Mouse (Mus musculus): Measurements from ENCODE around the gene Frs2. TPM values are rescaled to one million over a fixed set of nuclear protein-coding genes. Genes with fewer than 3 reads are reported as not detected.
A peak's percentile ranks its signal among the peaks of the same experiment; 100 is the strongest.

Frs2 gene
- total and polyA plus RNA-seq, 3 experiments = 16.6 to 105 (median 19.6) TPM

DNA sequence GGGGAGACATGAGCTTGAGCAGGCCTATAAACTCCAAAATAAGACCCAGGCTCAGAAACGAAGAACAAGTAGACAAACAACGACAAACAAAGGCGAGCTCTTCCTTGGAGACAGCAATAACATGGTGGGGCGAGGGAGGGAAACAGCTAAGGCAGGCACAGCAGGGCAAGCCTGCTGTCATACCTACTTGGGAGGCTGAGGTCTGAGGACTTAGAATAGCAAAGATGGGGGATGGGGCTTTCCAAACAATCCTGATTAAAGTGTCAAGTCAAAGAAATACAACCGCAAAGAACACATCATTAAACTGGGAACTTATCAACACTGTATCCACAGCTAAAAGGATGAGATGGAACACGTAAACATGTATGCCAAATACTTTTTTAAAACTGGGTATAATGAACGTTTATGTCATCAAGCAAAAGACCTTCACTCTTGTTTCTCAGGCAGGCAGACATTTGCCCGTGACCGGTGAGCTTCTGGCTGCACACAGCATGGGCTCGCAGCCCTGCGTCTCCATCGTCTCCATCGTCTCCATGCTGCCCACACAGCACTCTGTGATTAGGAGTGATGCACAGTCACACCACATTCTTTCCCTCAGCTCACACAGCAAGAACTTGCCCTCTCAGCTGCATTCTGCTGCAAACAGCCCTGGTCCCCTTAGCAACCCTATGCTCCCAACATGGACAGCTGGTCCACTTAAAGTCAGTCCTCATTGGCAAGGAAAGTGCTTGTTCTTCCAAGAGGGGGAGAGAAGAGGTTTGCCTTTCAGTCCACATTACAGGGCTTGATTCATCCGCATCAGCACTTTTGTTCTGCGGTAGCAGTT is 53.6 kb downstream of the Frs2 start:
- DNase-seq (ENCODE audit: low spot score) (no peak), ATAC-seq (ENCODE audit: extremely low read depth, insufficient number of reproducible peaks, low FRiP score, poor library complexity, severe bottlenecking) (no peak)
- Histone ChIP-seq H3K4me1 (ENCODE audit: insufficient read depth, low read depth, low read length) (peaks cover 64% of the 10 kb centered on the region), H3K27me3 (ENCODE audit: insufficient read depth, low read length) (no peaks in the 10 kb centered on the region), H3K4me3 (ENCODE audit: low read depth, low read length) (no peak overlapping the region), H3K36me3 (replicated peaks) (peaks cover 66% of the 10 kb centered on the region), H3K9me3 (replicated peaks) (no peaks in the 10 kb centered on the region)
- TF ChIP-seq CTCF (IDR thresholded peaks at IDR 0.05; ENCODE audit: low read depth, low read length) (no peak), GATA2 (IDR thresholded peaks at IDR 0.05; ENCODE audit: borderline replicate concordance, low read depth, low read length) (no peak), TAL1 (conservative IDR thresholded peaks at IDR 0.05; ENCODE audit: low read depth, low read length) (no peak), POLR2AphosphoS5 (IDR thresholded peaks at IDR 0.05; ENCODE audit: insufficient replicate concordance, low read depth, low read length) (no peak), GATA1 (IDR thresholded peaks at IDR 0.05; ENCODE audit: borderline replicate concordance, low read length) (no peak)

GRCm38 (mm10) chr10:117089628-117090027 is 58.7 kb downstream of the Frs2 start:
- DNase-seq (ENCODE audit: low spot score) (no peak), ATAC-seq (ENCODE audit: extremely low read depth, insufficient number of reproducible peaks, low FRiP score, poor library complexity, severe bottlenecking) (no peak)
- TF ChIP-seq TAL1 (conservative IDR thresholded peaks at IDR 0.05; ENCODE audit: low read depth, low read length) (no peak), POLR2AphosphoS5 (IDR thresholded peaks at IDR 0.05; ENCODE audit: insufficient replicate concordance, low read depth, low read length) (no peak), CTCF (IDR thresholded peaks at IDR 0.05; ENCODE audit: low read depth, low read length) (no peak)
- H3K4me3 ChIP-seq (ENCODE audit: low read depth, low read length) = no peak overlapping the region
- H3K9me3 ChIP-seq (replicated peaks) = no peaks in the 10 kb centered on the region
- no peaks in the 10 kb centered on the region for H3K27me3 ChIP-seq (ENCODE audit: insufficient read depth, low read length)
- H3K4me1 ChIP-seq (ENCODE audit: insufficient read depth, low read depth, low read length) = peaks cover 37% of the 10 kb centered on the region
- H3K36me3 ChIP-seq (replicated peaks) = peaks cover 77% of the 10 kb centered on the region

- Histone ChIP-seq H3K4me1 (ENCODE audit: insufficient read depth, low read depth, low read length) (peaks cover 14% of the 10 kb centered on the region; the same call in 1 of the 2 replicates), H3K36me3 (replicated peaks) (peaks cover 83% of the 10 kb centered on the region), H3K27me3 (ENCODE audit: insufficient read depth, low read length) (no peaks in the 10 kb centered on the region), H3K9me3 (replicated peaks) (no peaks in the 10 kb centered on the region), H3K4me3 (ENCODE audit: low read depth, low read length) (no peak overlapping the region)
- DNase-seq (ENCODE audit: low spot score) = no peak
- TF ChIP-seq TAL1 (conservative IDR thresholded peaks at IDR 0.05; ENCODE audit: low read depth, low read length) (no peak), GATA2 (IDR thresholded peaks at IDR 0.05; ENCODE audit: borderline replicate concordance, low read depth, low read length) (no peak), POLR2AphosphoS5 (IDR thresholded peaks at IDR 0.05; ENCODE audit: insufficient replicate concordance, low read depth, low read length) (no peak), CTCF (IDR thresholded peaks at IDR 0.05; ENCODE audit: low read depth, low read length) (no peak), GATA1 (IDR thresholded peaks at IDR 0.05; ENCODE audit: borderline replicate concordance, low read length) (no peak)
- ATAC-seq (ENCODE audit: extremely low read depth, insufficient number of reproducible peaks, low FRiP score, poor library complexity, severe bottlenecking) = no peak
These were observed 66.4 kb downstream of the Frs2 start for GRCm38 (mm10) chr10:117081914-117082359.

DNA sequence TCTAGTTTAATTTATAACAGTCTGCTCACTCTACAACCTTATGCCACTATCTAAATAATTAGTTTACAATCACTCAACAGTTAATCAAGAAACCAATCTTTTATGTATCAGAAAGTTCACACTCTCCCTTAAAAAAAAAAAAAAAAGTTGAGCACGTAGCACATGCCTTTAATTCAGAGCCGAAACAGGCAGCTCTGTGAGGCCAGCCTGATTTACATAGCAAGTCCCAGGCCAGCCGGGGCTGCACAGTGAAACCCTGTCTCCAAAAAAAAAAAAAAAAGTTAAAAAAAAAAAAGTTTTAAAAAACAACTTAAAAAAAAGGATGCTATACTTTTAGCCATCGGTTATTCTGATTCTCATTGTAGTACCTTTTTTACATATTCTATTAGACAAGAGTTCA is 67.0 kb downstream of the Frs2 start:
- DNase-seq (ENCODE audit: low spot score) (no peak), ATAC-seq (ENCODE audit: extremely low read depth, insufficient number of reproducible peaks, low FRiP score, poor library complexity, severe bottlenecking) (no peak)
- TF ChIP-seq GATA1 (IDR thresholded peaks at IDR 0.05; ENCODE audit: borderline replicate concordance, low read length) = no peak
- no peak for TF ChIP-seq GATA2 (IDR thresholded peaks at IDR 0.05; ENCODE audit: borderline replicate concordance, low read depth, low read length)
- no peak for TF ChIP-seq POLR2AphosphoS5 (IDR thresholded peaks at IDR 0.05; ENCODE audit: insufficient replicate concordance, low read depth, low read length)
- TF ChIP-seq TAL1 (conservative IDR thresholded peaks at IDR 0.05; ENCODE audit: low read depth, low read length) = no peak
- TF ChIP-seq CTCF (IDR thresholded peaks at IDR 0.05; ENCODE audit: low read depth, low read length) = no peak
- Histone ChIP-seq H3K9me3 (replicated peaks) (no peaks in the 10 kb centered on the region), H3K4me1 (ENCODE audit: insufficient read depth, low read depth, low read length) (peaks cover 14% of the 10 kb centered on the region; the same call in 1 of the 2 replicates), H3K36me3 (replicated peaks) (peaks cover 86% of the 10 kb centered on the region), H3K27me3 (ENCODE audit: insufficient read depth, low read length) (no peaks in the 10 kb centered on the region), H3K4me3 (ENCODE audit: low read depth, low read length) (no peak overlapping the region)

DNA sequence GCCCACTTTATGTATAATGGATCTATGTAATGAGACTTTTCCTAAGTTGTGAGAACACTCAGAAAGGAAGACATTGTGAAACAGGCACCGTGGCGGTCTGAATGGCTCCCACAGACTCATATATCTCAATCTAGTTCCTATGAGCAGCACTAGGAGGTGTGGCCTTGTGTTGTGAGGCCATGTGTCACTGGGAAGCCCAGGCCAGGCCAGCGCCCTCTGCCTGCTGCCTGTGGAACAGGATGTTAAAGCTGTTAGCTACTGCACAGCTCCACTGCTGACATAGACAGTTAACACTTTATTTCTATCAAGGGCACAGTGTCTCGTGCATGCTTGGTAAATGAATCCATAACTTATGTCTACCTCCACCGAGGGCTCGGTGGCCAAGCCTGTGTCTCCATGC is 70.0 kb downstream of the Frs2 start:
- no peak overlapping the region for H3K4me3 ChIP-seq (ENCODE audit: low read depth, low read length)
- H3K36me3 ChIP-seq (replicated peaks) = peaks cover 83% of the 10 kb centered on the region
- no peaks in the 10 kb centered on the region for H3K27me3 ChIP-seq (ENCODE audit: insufficient read depth, low read length)
- no peak for DNase-seq (ENCODE audit: low spot score)
- peaks cover 13% of the 10 kb centered on the region for H3K4me1 ChIP-seq (ENCODE audit: insufficient read depth, low read depth, low read length)
- TF ChIP-seq POLR2AphosphoS5 (IDR thresholded peaks at IDR 0.05; ENCODE audit: insufficient replicate concordance, low read depth, low read length) (no peak), TAL1 (conservative IDR thresholded peaks at IDR 0.05; ENCODE audit: low read depth, low read length) (no peak), GATA1 (IDR thresholded peaks at IDR 0.05; ENCODE audit: borderline replicate concordance, low read length) (no peak), CTCF (IDR thresholded peaks at IDR 0.05; ENCODE audit: low read depth, low read length) (peak; percentile 61), GATA2 (IDR thresholded peaks at IDR 0.05; ENCODE audit: borderline replicate concordance, low read depth, low read length) (no peak)
- no peaks in the 10 kb centered on the region for H3K9me3 ChIP-seq (replicated peaks)
- peak; percentile 78; the same call in 1 of the 2 replicates for ATAC-seq (ENCODE audit: extremely low read depth, insufficient number of reproducible peaks, low FRiP score, poor library complexity, severe bottlenecking)

DNA sequence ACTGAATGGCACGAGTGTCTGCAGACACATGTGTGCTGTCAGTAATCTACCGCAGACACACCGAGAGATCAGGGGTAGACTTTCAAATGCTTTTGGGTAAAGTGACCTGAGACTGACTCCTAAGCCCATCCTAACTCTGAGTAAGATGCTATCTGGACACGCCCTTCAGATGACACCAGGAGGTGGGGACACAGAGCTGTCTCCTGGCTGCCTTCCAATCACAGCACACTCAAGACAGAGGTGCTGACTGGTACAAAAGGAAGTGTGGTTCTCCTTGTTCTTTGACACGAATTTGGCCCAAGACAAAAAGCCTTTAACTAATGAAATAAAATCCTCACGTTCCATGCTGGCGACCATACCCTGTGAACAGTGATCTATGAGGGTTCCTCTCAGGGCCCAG is 75.2 kb downstream of the Frs2 start:
- DNase-seq (ENCODE audit: low spot score) = no peak
- H3K36me3 ChIP-seq (replicated peaks) = peaks cover 80% of the 10 kb centered on the region
- H3K4me1 ChIP-seq (ENCODE audit: insufficient read depth, low read depth, low read length) = peaks cover 4% of the 10 kb centered on the region
- TF ChIP-seq GATA2 (IDR thresholded peaks at IDR 0.05; ENCODE audit: borderline replicate concordance, low read depth, low read length) (no peak), TAL1 (conservative IDR thresholded peaks at IDR 0.05; ENCODE audit: low read depth, low read length) (no peak), GATA1 (IDR thresholded peaks at IDR 0.05; ENCODE audit: borderline replicate concordance, low read length) (no peak), POLR2AphosphoS5 (IDR thresholded peaks at IDR 0.05; ENCODE audit: insufficient replicate concordance, low read depth, low read length) (no peak), CTCF (IDR thresholded peaks at IDR 0.05; ENCODE audit: low read depth, low read length) (no peak)
- H3K9me3 ChIP-seq (replicated peaks) = peaks cover 3% of the 10 kb centered on the region
- no peak for ATAC-seq (ENCODE audit: extremely low read depth, insufficient number of reproducible peaks, low FRiP score, poor library complexity, severe bottlenecking)
- H3K4me3 ChIP-seq (ENCODE audit: low read depth, low read length) = no peak overlapping the region
- H3K27me3 ChIP-seq (ENCODE audit: insufficient read depth, low read length) = no peaks in the 10 kb centered on the region
